Mouse (Mus musculus): ENCODE measurements around the gene Eef2kmt. TPM values are rescaled to one million over a fixed set of nuclear protein-coding genes. Genes with fewer than 3 reads are reported as not detected.
"Not testable (repeated sequence)": the region's sequence is repeated elsewhere in the genome, so short reads cannot be mapped to it uniquely, and the experiment has no call there.

Eef2kmt gene
- total RNA-seq (2021) = 10 to 100 TPM; 13.0 to 13.7 TPM

GRCm38 (mm10) chr16:5255779-5256496 is at the start of gene Eef2kmt:
Gene Eef2kmt (minus strand): TSS chr16:5255983.
- peak; percentile 99 for DNase-seq

GRCm38 (mm10) chr16:5295238-5295637 is 39.5 kb upstream of the Eef2kmt start:
- DNase-seq = peak; percentile 11

GRCm38 (mm10) chr16:5285376-5285775 is 29.6 kb upstream of the Eef2kmt start:
- no peak for DNase-seq

DNA sequence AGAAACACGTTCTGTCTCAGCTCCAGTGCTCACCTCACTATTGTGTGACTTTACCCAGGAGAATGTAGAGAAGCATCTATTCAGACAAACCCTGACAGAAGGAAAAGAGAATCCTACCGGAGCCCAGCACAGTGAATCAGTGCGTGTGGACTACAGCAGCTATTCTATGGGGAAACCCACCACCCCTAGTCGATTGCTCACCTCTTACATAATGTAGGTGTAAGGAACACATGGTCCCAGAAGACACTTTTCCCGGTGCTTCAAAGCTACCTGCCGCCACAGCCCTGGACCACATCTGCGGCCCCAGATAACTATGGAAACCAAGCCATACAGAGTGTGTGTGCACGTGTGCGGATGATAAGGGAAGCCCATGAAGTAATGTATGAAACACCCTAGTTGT is 26.9 kb upstream of the Eef2kmt start:
- no peak for DNase-seq

GRCm38 (mm10) chr16:5279571-5280222 is 23.9 kb upstream of the Eef2kmt start:
- no peak for DNase-seq

DNA sequence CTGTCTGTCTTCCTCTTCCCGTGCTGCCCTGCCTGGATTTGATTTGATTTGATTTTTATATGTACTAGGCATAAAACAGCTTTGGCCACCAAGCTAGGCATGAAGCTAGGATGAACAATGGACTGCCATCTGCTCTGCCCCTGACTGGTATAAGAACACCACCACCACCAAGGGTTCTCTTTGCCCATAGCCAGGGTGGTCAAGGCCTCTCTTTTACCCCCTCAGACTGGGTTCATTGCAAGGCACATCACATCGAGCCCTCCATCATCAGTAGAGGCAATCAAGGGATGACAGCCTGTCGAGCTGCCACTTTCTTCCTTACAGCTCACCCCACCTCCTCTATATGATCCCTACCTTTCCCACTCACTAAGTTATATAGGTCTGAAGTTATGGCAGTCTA is 16.6 kb upstream of the Eef2kmt start:
- no peak for DNase-seq

- DNase-seq = no peak
Observed at GRCm38 (mm10) chr16:5271411-5272035, 15.7 kb upstream of the Eef2kmt start.

GRCm38 (mm10) chr16:5263926-5264325 is 8.1 kb upstream of the Eef2kmt start:
- no peak for DNase-seq

DNA sequence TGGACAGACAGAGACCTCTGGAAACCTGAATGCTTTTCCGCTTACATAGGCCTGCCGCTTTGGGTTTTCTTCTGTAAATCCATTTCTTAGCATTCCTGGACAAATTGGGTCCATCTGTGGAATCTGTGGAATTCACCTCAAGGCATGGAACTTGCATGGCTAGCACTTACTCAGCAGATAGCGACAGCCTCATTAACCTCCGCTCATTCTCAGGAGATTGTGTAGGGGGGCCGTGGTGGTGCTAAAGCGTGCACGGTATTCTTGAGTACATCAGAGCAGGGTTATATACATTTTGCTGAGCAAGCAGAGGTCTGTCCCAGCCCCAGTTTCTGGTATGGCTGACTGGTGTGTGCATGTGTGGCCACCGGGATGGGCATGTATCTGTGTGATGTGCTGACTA is 7.4 kb upstream of the Eef2kmt start:
- no peak for DNase-seq

DNA sequence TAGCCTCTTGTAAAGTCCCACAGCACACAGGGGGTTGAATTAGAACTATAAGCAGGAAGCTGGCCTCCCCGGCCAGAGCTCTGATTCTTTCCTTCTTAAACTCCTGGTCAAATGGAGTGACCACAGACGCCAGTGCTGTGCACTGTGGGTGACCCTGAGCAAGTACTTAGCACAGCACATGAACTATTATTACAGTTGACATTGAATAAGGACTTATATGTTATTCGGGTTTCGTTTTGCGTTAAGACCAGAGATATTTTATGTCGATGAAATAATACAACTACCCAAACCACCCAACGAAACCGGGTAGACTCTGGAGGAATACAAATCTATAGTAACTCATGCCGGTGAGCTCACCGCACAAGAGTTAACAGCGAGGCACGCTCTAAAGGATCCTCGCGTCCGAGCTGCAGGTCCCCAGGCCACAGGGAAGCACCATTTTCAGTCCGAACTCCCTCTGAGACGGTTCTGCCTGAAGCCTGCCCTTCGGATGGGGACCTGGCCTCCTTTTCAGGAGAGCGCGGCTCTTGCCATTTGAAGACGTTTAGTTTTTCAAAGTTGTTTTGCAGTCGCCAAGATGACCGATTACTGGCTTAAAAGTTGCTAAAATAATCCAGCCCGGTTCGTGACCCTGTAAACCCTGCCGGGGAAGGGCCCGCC is 572 bp downstream of the Eef2kmt start:
- DNase-seq = no peak

- DNase-seq = peak; percentile 88
Observed at GRCm38 (mm10) chr16:5254346-5255025, 1.3 kb downstream of the Eef2kmt start.

DNA sequence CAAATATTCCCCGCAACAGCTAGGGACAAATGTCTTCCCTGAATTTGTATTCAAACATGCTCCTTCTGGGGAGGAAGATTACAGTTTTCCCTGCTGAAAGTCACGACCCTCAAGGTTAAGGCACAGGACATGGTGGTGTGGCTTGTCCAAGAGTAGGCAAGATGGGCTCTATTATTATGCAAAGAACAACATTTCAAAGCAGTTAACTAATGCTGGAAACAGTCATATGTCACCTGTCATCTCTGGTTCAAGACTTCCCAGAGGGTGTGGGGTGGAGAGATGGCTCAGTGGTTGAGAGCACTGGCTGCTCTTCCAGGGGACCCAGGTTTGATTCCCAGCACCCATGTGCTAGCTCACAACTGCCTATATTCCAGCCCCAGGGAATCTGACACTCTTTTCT is 3.5 kb downstream of the Eef2kmt start:
- DNase-seq = no peak

DNA sequence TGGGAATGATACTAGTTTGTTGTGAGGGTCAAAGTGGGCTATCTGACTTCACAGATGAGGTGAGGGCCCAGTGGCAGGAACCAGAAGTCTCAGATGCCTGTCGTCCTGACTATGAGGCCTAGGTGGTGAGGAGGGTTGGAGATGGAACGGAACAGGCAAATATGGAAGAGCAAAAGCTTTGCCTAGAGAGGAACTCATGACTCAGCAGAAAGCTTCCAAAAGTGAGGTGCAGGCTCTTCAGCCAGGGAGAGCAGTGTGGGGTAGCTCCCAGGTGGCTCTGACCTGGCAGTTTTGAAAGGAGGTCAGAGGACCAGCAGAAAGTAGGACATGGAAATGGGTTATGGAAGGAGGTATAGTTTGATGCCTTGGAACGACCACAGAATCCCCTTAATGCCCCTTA is 4.9 kb downstream of the Eef2kmt start:
- no peak for DNase-seq

- DNase-seq = peak; percentile 82
Observed at GRCm38 (mm10) chr16:5244411-5244810, 11.4 kb downstream of the Eef2kmt start.

GRCm38 (mm10) chr16:5242882-5243281 is 12.9 kb downstream of the Eef2kmt start:
- DNase-seq = no peak

GRCm38 (mm10) chr16:5242355-5242754 is 13.4 kb downstream of the Eef2kmt start:
- no peak for DNase-seq

GRCm38 (mm10) chr16:5233418-5234313 is 22.1 kb downstream of the Eef2kmt start, which contains the start of gene Alg1:
Gene Alg1 (plus strand): TSS chr16:5233621.
- peak; percentile 96 for DNase-seq

- no peak for DNase-seq
Observed at GRCm38 (mm10) chr16:5232982-5233381, 22.8 kb downstream of the Eef2kmt start.

DNA sequence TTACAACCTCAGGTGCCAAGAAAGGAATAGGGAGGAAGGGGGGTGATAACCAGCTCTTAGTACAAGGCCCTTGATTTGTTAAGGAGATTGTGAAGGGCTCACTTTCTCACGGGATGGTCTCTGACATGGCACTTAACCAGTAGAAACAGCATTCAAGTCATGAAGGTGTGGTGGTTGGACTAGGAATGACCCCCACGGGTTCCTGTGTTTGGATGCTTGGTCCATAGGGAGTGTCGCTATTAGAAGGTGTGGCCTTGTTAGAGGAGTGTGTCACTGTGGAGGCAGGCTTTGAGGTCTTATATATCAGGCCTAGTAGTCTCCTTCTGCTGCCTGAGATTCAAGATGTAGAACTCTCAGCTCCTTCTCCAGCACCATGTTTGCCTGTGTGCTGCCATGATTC is 27.7 kb downstream of the Eef2kmt start:
- not testable (repeated sequence) for DNase-seq

- not testable (repeated sequence) for DNase-seq
Observed at GRCm38 (mm10) chr16:5227501-5227900, 28.3 kb downstream of the Eef2kmt start.

GRCm38 (mm10) chr16:5226534-5226933 is 29.2 kb downstream of the Eef2kmt start:
- peak; percentile 44 for DNase-seq
